ENCODE assay signal across 30 mouse cellular contexts in genomic region chr15:99423131-99423530, GRCm38 (mm10). TPM values are rescaled to one million over a fixed set of nuclear protein-coding genes. Genes with fewer than 3 reads are reported as not detected.
A peak's percentile ranks its signal among the peaks of the same experiment; 100 is the strongest.
DNase-seq lines count a peak whose midpoint lies in the region; ATAC-seq lines count a peak whose summit lies in the region.
"Had no signal": no experiment of that assay in that cellular context is flagged by ENCODE, and none has a peak within 500 bp of the region (broad histone marks: within the 10 kb centered on the region; RNA-seq: fewer than 3 reads in every experiment).

No protein-coding gene starts in this region.

- H3K9ac ChIP-seq in neural tube, embryonic 11.5 days (ENCODE audit: low read length), result no peak overlapping the region
- no peak overlapping the region for H3K9ac ChIP-seq in neural tube, embryonic 15.5 days (replicated peaks)
- H3K9ac ChIP-seq: embryonic facial prominence, embryonic 15.5 days; heart, embryonic 15.5 days; lung, embryonic 15.5 days; stomach, embryonic 15.5 days had no signal

- intact Hi-C loops in heart, postnatal 14 days (cut with DNase I), result loop anchor here (5.0 kb wide), 1 partner anchor 34 kb away; the partner anchor contains the start of gene Nckap5l

- H3K4me2 ChIP-seq in neural tube, embryonic 11.5 days (ENCODE audit: low read depth), result no peak overlapping the region
- H3K4me2 ChIP-seq in neural tube, embryonic 15.5 days, result no peak overlapping the region
- H3K4me2 ChIP-seq: embryonic facial prominence, embryonic 15.5 days; heart, embryonic 15.5 days; liver, embryonic 11.5 days; lung, embryonic 15.5 days; stomach, embryonic 15.5 days had no signal

- H3K27me3 ChIP-seq in neural tube, embryonic 11.5 days (ENCODE audit: control insufficient read depth, insufficient read depth, low read length), result no peaks in the 10 kb centered on the region
- H3K27me3 ChIP-seq in neural tube, embryonic 15.5 days (replicated peaks), result no peaks in the 10 kb centered on the region
- no peaks in the 10 kb centered on the region for H3K27me3 ChIP-seq in limb, embryonic 10.5 days (ENCODE audit: low read depth, poor library complexity, severe bottlenecking)
- H3K27me3 ChIP-seq: embryonic facial prominence, embryonic 15.5 days; heart, embryonic 15.5 days; lung, embryonic 15.5 days; stomach, embryonic 15.5 days had no signal

- H3K4me3 ChIP-seq in neural tube, embryonic 11.5 days (ENCODE audit: low read depth, low read length), result no peak overlapping the region
- no peak overlapping the region for H3K4me3 ChIP-seq in neural tube, embryonic 15.5 days (replicated peaks)
- 0 out of 2 replicates have a peak overlapping the region, but pooled peaks have one; percentile 1 for H3K4me3 ChIP-seq in limb, embryonic 10.5 days
- H3K4me3 ChIP-seq: embryonic facial prominence, embryonic 15.5 days; heart, embryonic 10.5 days; heart, embryonic 15.5 days; lung, embryonic 15.5 days; midbrain, embryonic 10.5 days; stomach, embryonic 15.5 days had no signal

- WGBS in neural tube, embryonic 11.5 days, result 93% methylated on average over 10 of the region's 10 CpGs
- 95% methylated on average over 10 of the region's 10 CpGs for WGBS in neural tube, embryonic 15.5 days
- 94% methylated on average over 10 of the region's 10 CpGs for WGBS in limb, embryonic 10.5 days

- peak; percentile 92 for DNase-seq in heart, adult 11 months
- no peak for DNase-seq in heart, postnatal 14 days
- DNase-seq in neural tube, embryonic 11.5 days (ENCODE audit: low spot score), result peak; percentile 8
- DNase-seq in limb, embryonic 10.5 days (ENCODE audit: low spot score), result no peak
- DNase-seq in thymus, postnatal 10 days (ENCODE audit: low spot score in 2 of 2), result no peak
- DNase-seq in right cerebral cortex, adult 2 months (ENCODE audit: low spot score in 2 of 2), result no peak
- DNase-seq: adrenal gland, adult 2 months; cerebellum, adult 11-12 months; gastrocnemius, postnatal 14 days; kidney, adult 2 months; layer of hippocampus, postnatal 36 days; left cerebral cortex, postnatal 4 days; retina, postnatal 1 day; right cerebral cortex, postnatal 25 days; thymus, adult 2 months; thymus, postnatal 4 days had no signal

- H3K4me1 ChIP-seq in neural tube, embryonic 11.5 days (ENCODE audit: control insufficient read depth, insufficient read depth, low read length), result no peaks in the 10 kb centered on the region; the same call in 1 of the 2 replicates
- peaks cover 10% of the 10 kb centered on the region for H3K4me1 ChIP-seq in neural tube, embryonic 15.5 days
- H3K4me1 ChIP-seq in limb, embryonic 10.5 days, result peaks cover 34% of the 10 kb centered on the region

- ATAC-seq in neural tube, embryonic 11.5 days (ENCODE audit: insufficient read depth, low FRiP score, low TSS enrichment), result no peak
- no peak for ATAC-seq in neural tube, embryonic 15.5 days (ENCODE audit: low FRiP score)
- ATAC-seq: activated CD4-positive, CD25-positive, alpha-beta regulatory T cell, adult 4 months; CD4-positive, CD25-positive, alpha-beta regulatory T cell, adult 4 months; forebrain, embryonic 14.5 days; hindbrain, embryonic 16.5 days; midbrain, embryonic 16.5 days had no signal

- H3K36me3 ChIP-seq in neural tube, embryonic 11.5 days (ENCODE audit: control insufficient read depth, insufficient read depth, low read length), result peaks cover 23% of the 10 kb centered on the region
- H3K36me3 ChIP-seq in neural tube, embryonic 15.5 days, result peaks cover 51% of the 10 kb centered on the region
- peaks cover 72% of the 10 kb centered on the region for H3K36me3 ChIP-seq in limb, embryonic 10.5 days

- no peaks in the 10 kb centered on the region for H3K9me3 ChIP-seq in neural tube, embryonic 11.5 days (ENCODE audit: control insufficient read depth, low read length)
- H3K9me3 ChIP-seq in neural tube, embryonic 15.5 days (replicated peaks), result no peaks in the 10 kb centered on the region
- H3K9me3 ChIP-seq in limb, embryonic 10.5 days (replicated peaks), result no peaks in the 10 kb centered on the region
- H3K9me3 ChIP-seq: embryonic facial prominence, embryonic 15.5 days; heart, embryonic 10.5 days; heart, embryonic 15.5 days; lung, embryonic 15.5 days; midbrain, embryonic 10.5 days; stomach, embryonic 15.5 days had no signal

- no peak overlapping the region for H3K27ac ChIP-seq in neural tube, embryonic 11.5 days (ENCODE audit: low read depth, low read length)
- H3K27ac ChIP-seq in neural tube, embryonic 15.5 days (replicated peaks), result no peak overlapping the region
- 0 out of 2 replicates have a peak overlapping the region, but pooled peaks have one; percentile 27 for H3K27ac ChIP-seq in limb, embryonic 10.5 days
- H3K27ac ChIP-seq: embryonic facial prominence, embryonic 15.5 days; heart, embryonic 15.5 days; kidney, postnatal 0 days; lung, embryonic 15.5 days; stomach, embryonic 15.5 days had no signal

RNA-seq across cellular contexts. Expression of gene Tmbim6, which starts 30.4 kb away (rescaled TPM):
- 100 to 1,000 TPM; 216 to 219 TPM for total RNA-seq in heart, postnatal 14 days (2021)
- polyA plus RNA-seq in neural tube, embryonic 11.5 days (2014; fragmentation: Nextera tagmentation; extraction: Ambion mirVana), result 237 and 246 TPM in 2 replicates
- 289 and 350 TPM in 2 replicates for polyA plus RNA-seq in neural tube, embryonic 15.5 days (2015; fragmentation: Nextera tagmentation; extraction: Ambion mirVana)
- polyA plus RNA-seq in limb, embryonic 10.5 days (2016; fragmentation: Nextera tagmentation; extraction: Ambion mirVana), result 272 and 296 TPM in 2 replicates

RNA-seq across cellular contexts. Expression of gene Nckap5l, which starts 34.4 kb away (rescaled TPM):
- 10 to 100 TPM; 11.2 to 13.6 TPM for total RNA-seq in heart, postnatal 14 days (2021)
- polyA plus RNA-seq in neural tube, embryonic 11.5 days (2014; fragmentation: Nextera tagmentation; extraction: Ambion mirVana), result 14.9 TPM in 2 replicates
- 12.4 and 13.0 TPM in 2 replicates for polyA plus RNA-seq in neural tube, embryonic 15.5 days (2015; fragmentation: Nextera tagmentation; extraction: Ambion mirVana)
- polyA plus RNA-seq in limb, embryonic 10.5 days (2016; fragmentation: Nextera tagmentation; extraction: Ambion mirVana), result 16.3 and 17.4 TPM in 2 replicates

RNA-seq across cellular contexts. Expression of gene Bcdin3d, which starts 51.4 kb away (rescaled TPM):
- total RNA-seq in heart, postnatal 14 days (2021), result 1 to 10 TPM; 3.9 to 4.9 TPM
- 17.6 and 18.1 TPM in 2 replicates for polyA plus RNA-seq in neural tube, embryonic 11.5 days (2014; fragmentation: Nextera tagmentation; extraction: Ambion mirVana)
- 17.0 and 19.0 TPM in 2 replicates for polyA plus RNA-seq in neural tube, embryonic 15.5 days (2015; fragmentation: Nextera tagmentation; extraction: Ambion mirVana)
- 15.9 and 19.4 TPM in 2 replicates for polyA plus RNA-seq in limb, embryonic 10.5 days (2016; fragmentation: Nextera tagmentation; extraction: Ambion mirVana)

RNA-seq across cellular contexts. Expression of gene Fmnl3, which starts 52.8 kb away (rescaled TPM):
- total RNA-seq in heart, postnatal 14 days (2021), result 10 to 100 TPM; 29.4 to 29.7 TPM
- polyA plus RNA-seq in neural tube, embryonic 11.5 days (2014; fragmentation: Nextera tagmentation; extraction: Ambion mirVana), result 13.7 and 14.5 TPM in 2 replicates
- 7.9 and 11.9 TPM in 2 replicates for polyA plus RNA-seq in neural tube, embryonic 15.5 days (2015; fragmentation: Nextera tagmentation; extraction: Ambion mirVana)
- polyA plus RNA-seq in limb, embryonic 10.5 days (2016; fragmentation: Nextera tagmentation; extraction: Ambion mirVana), result 30.4 and 42.2 TPM in 2 replicates

Comparison
In these comparisons a context has a peak if more than half of its experiments do, and no peak if none do; other contexts are left out.
1. DNase-seq: peak in heart, adult 11 months (single experiment) and neural tube, embryonic 11.5 days (single experiment); none in heart, postnatal 14 days (0 of 2), limb, embryonic 10.5 days (single experiment), thymus, postnatal 10 days (0 of 2) and right cerebral cortex, adult 2 months (0 of 2).